1 mouse cellular context compared by ENCODE assay signal in the genomic region with DNA sequence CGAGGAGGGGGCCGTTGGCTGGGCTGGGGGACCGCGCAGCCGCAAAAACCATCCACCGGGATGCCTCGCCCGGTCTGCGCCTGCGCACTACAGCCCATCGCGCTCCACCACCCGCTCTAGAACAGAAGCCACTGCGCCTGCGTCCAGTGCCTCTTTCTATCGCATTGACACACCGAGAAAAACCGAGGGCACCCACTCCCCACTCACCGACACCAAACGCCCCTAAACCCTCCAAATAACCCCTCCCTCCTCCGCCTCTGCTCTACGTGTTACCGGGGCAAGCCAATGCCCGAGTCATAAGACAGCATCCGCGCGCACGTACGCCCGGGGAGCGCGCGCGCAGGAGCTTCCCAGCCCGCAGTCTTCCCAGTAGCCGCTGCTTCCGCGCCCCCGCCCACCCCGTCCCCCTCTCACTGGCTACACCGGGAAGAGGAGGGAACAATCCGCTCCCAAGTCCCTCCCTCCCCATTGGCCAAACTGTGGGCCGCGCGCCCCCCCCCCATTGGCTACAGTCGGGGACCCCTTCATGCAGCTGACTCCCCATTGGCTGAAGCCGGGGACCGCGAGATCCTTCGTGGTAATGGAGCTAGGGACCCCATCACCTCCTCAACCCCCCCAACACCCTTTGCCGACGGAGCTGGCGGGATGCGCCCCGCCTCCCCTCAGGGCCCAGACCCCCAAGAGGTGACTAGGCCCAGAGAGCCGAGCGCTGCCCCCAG.
TF ChIP-seq lines count a peak whose summit lies in the region.

No protein-coding gene starts in this region.

TF ChIP-seq in MEL, 35 proteins besides CTCF, POLR2A, EP300 and RAD21 (continued from another document):
- TF ChIP-seq MAFK (IDR thresholded peaks at IDR 0.05; ENCODE audit: borderline replicate concordance, low read depth, low read length) = 0 out of 2 replicates have a peak, but pooled peaks have one; percentile 0
- peak; percentile 81 for TF ChIP-seq MAZ (IDR thresholded peaks at IDR 0.05; ENCODE audit: low read depth, low read length)
- peak; percentile 81 for TF ChIP-seq HCFC1 (IDR thresholded peaks at IDR 0.05; ENCODE audit: low read depth, low read length)
- peak; percentile 26; the same call in 1 of the 2 replicates for TF ChIP-seq MXI1 (IDR thresholded peaks at IDR 0.05; ENCODE audit: low read depth, low read length)
- TF ChIP-seq POLR2AphosphoS2 (IDR thresholded peaks at IDR 0.05; ENCODE audit: low read length) = peak; percentile 80; the same call in 1 of the 2 replicates
- TF ChIP-seq ETS1 (IDR thresholded peaks at IDR 0.05; ENCODE audit: low read depth, low read length) = no peak
- no peak for TF ChIP-seq MEF2A (IDR thresholded peaks at IDR 0.05; ENCODE audit: extremely low read depth, insufficient replicate concordance, low read depth, low read length, poor library complexity, severe bottlenecking)
- TF ChIP-seq MAX (IDR thresholded peaks at IDR 0.05; ENCODE audit: low read length) = no peak
- TF ChIP-seq TBP (IDR thresholded peaks at IDR 0.05; ENCODE audit: low read depth, low read length) = peak; percentile 75
- TF ChIP-seq GATA1 (IDR thresholded peaks at IDR 0.05; ENCODE audit: low read depth, low read length) = no peak
- TF ChIP-seq ZMIZ1 (IDR thresholded peaks at IDR 0.05; ENCODE audit: low read depth, low read length) = peak; percentile 70
- no peak for TF ChIP-seq MYC (IDR thresholded peaks at IDR 0.05; ENCODE audit: low read depth, low read length)
- TF ChIP-seq NELFE (IDR thresholded peaks at IDR 0.05; ENCODE audit: low read depth, low read length) = peak; percentile 58
- no peak for TF ChIP-seq GABPA (IDR thresholded peaks at IDR 0.05; ENCODE audit: low read depth, low read length)
- TF ChIP-seq CHD2 (IDR thresholded peaks at IDR 0.05; ENCODE audit: low read length) = peak; percentile 92
- TF ChIP-seq NRF1 (IDR thresholded peaks at IDR 0.05; ENCODE audit: insufficient read depth, low read depth, low read length, poor library complexity, severe bottlenecking) = peak; percentile 81
- TF ChIP-seq TCF12 (IDR thresholded peaks at IDR 0.05; ENCODE audit: low read depth, low read length) = no peak; the same call in none of the 2 replicates
- TF ChIP-seq USF2 (IDR thresholded peaks at IDR 0.05; ENCODE audit: borderline replicate concordance in 1 of 2, insufficient read depth in 1 of 2, low read depth in 1 of 2, low read length in 2 of 2) = no peak
- TF ChIP-seq JUND (IDR thresholded peaks at IDR 0.05; ENCODE audit: low read depth, low read length) = no peak
